Mouse (Mus musculus) spleen, adult 2 months (tissue): Measurements from ENCODE around the gene Ackr1.
"Not testable (repeated sequence)": the region's sequence is repeated elsewhere in the genome, so short reads cannot be mapped to it uniquely, and the experiment has no call there.

Experiments
- CTCF ChIP-seq: fragments of 200-500 bp; IDR thresholded peaks from 2 replicates; pipeline ENCODE4 v1.5.1; 2011; ENCODE audit warnings: mild to moderate bottlenecking, inconsistent platforms; ENCODE audit not compliant: insufficient read depth, insufficient read length, insufficient replicate concordance; ENCODE audit errors: extremely low read depth
- POLR2A ChIP-seq: fragments of 200-500 bp; IDR thresholded peaks from 2 replicates; pipeline ENCODE4 v1.6.1; 2011; ENCODE audit warnings: low read depth, low read length, inconsistent platforms

DNA sequence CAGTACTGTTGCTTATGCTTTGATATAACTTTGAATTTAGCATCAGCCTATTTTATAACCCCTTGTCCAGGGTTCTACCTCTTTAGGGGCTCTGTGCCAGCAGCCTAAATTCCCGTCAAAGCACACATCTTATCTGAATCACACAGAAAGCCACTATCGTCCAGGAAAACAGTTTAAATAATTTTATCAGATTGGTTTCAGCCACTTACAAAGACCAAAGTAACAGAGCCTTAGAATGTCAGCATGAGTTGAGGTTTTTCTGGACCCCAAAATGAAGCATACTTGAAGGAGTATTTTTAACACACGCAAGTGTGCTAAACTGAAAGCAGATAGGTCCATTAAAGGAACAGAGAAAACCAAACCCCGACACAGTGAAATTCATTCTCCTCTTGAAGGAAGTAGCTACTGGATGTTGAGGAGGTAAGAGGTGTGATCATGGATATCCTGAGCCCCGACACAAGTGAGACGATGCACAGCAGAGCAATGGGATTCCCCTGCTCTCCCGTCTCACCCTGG is 20.0 kb downstream of the Ackr1 start:
- TF ChIP-seq CTCF, POLR2A: not testable (repeated sequence)
